14 mouse cellular contexts compared by ENCODE assay signal in the genomic region with DNA sequence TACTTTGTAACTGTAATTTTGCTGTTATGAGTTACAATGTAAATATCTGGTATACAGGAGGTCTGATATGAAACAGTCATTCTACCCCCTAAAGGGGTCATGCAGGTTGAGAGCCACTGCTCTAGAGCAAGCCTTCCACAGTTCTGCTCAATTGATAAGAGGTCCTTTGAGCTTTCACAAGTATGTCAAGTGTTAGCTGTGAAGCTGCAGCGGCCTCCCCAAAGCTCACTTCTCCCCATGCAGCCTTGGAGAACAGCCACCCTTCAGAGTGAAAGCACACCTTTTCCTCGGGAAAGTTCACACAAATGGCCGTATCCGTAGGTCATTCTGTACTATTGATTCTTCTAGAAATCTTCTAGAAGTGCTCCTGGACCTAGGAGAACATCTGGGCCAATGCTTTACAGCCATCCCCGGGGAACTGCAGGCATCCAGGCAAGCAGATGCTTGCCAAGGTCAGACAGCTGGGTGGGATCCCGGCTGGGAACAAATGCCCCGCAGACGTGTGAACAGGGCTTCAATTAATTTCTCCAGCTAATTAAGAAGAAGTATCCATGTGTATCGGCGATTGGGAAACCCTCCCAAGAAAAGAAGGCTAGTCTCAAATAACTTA. TPM values are rescaled to one million over a fixed set of nuclear protein-coding genes. Genes with fewer than 3 reads are reported as not detected.
DNase-seq lines count a peak whose midpoint lies in the region; ATAC-seq and TF ChIP-seq lines count a peak whose summit lies in the region.
"Had no signal": no experiment of that assay in that cellular context is flagged by ENCODE, and none has a peak within 500 bp of the region (broad histone marks: within the 10 kb centered on the region; RNA-seq: fewer than 3 reads in every experiment).

No protein-coding gene starts in this region.

- no peak overlapping the region for H3K27ac ChIP-seq in heart, embryonic 16.5 days (ENCODE audit: low read length)
- no peak overlapping the region for H3K27ac ChIP-seq in neural tube, embryonic 12.5 days
- H3K27ac ChIP-seq in hindbrain, postnatal 0 days = 0 out of 2 replicates have a peak overlapping the region, but pooled peaks have one; percentile 15

- H3K4me3 ChIP-seq in heart, embryonic 16.5 days (ENCODE audit: low read length) = peak overlapping the region; percentile 17
- no peak overlapping the region for H3K4me3 ChIP-seq in neural tube, embryonic 12.5 days
- 0 out of 2 replicates have a peak overlapping the region, but pooled peaks have one; percentile 74 for H3K4me3 ChIP-seq in hindbrain, postnatal 0 days (ENCODE audit: low read length)
- H3K4me3 ChIP-seq: erythroblast, embryonic 14.5 days had no signal

- peak overlapping the region; percentile 95 for H3K4me2 ChIP-seq in heart, embryonic 16.5 days (ENCODE audit: low read depth, low read length)
- peak overlapping the region; percentile 28 for H3K4me2 ChIP-seq in neural tube, embryonic 12.5 days (replicated peaks)
- peak overlapping the region; percentile 70 for H3K4me2 ChIP-seq in hindbrain, postnatal 0 days (ENCODE audit: low read depth, low read length)

- WGBS in heart, embryonic 16.5 days = 48% methylated on average over 10 of the region's 10 CpGs
- WGBS in neural tube, embryonic 12.5 days = 68% methylated on average over 10 of the region's 10 CpGs
- WGBS in hindbrain, postnatal 0 days = 42% methylated on average over 10 of the region's 10 CpGs

- H3K27me3 ChIP-seq in heart, embryonic 16.5 days (ENCODE audit: control insufficient read depth, insufficient read depth, low read length) = peaks cover 2% of the 10 kb centered on the region; the same call in 1 of the 2 replicates
- no peaks in the 10 kb centered on the region for H3K27me3 ChIP-seq in neural tube, embryonic 12.5 days (replicated peaks)
- no peaks in the 10 kb centered on the region for H3K27me3 ChIP-seq in hindbrain, postnatal 0 days (ENCODE audit: insufficient read depth, low read length)
- H3K27me3 ChIP-seq: CH12.LX had no signal

- H3K4me1 ChIP-seq in heart, embryonic 16.5 days (ENCODE audit: control insufficient read depth, insufficient read depth, low read length) = peaks cover 37% of the 10 kb centered on the region
- H3K4me1 ChIP-seq in neural tube, embryonic 12.5 days = peaks cover 30% of the 10 kb centered on the region
- peaks cover 36% of the 10 kb centered on the region for H3K4me1 ChIP-seq in hindbrain, postnatal 0 days (ENCODE audit: insufficient read depth, low read length)

- no peak for ATAC-seq in heart, embryonic 16.5 days (replicated peaks; ENCODE audit: extremely low read depth, insufficient read depth, low FRiP score)
- ATAC-seq in neural tube, embryonic 12.5 days (ENCODE audit: low FRiP score, low read depth) = no peak
- ATAC-seq in hindbrain, postnatal 0 days = no peak
- ATAC-seq: liver, postnatal 0 days had no signal

- TF ChIP-seq CTCF in hindbrain, postnatal 0 days (IDR thresholded peaks at IDR 0.05; ENCODE audit: low read depth) = no peak

- DNase-seq in heart, adult 8-10 months (ENCODE audit: low spot score) = no peak
- DNase-seq in neural tube, embryonic 10.5 days (ENCODE audit: extremely low spot score, low spot score) = no peak
- DNase-seq in hindbrain, postnatal 0 days (ENCODE audit: low spot score) = peak; percentile 13
- DNase-seq in retina, postnatal 1 day = peak; percentile 47
- no peak for DNase-seq in thymus, postnatal 4 days
- DNase-seq in embryo, embryonic 9.5 days (ENCODE audit: extremely low spot score) = no peak
- DNase-seq: layer of hippocampus, adult 9-11 months; liver, postnatal 0 days; spleen, adult 18-20 months; thymus, postnatal 36 days had no signal

- peak overlapping the region; percentile 11; the same call in 1 of the 2 replicates for H3K9ac ChIP-seq in heart, embryonic 16.5 days (ENCODE audit: low read length)
- H3K9ac ChIP-seq in neural tube, embryonic 12.5 days = no peak overlapping the region
- 0 out of 2 replicates have a peak overlapping the region, but pooled peaks have one; percentile 17 for H3K9ac ChIP-seq in hindbrain, postnatal 0 days (replicated peaks; ENCODE audit: low read length)
- H3K9ac ChIP-seq: liver, postnatal 0 days had no signal

- no peaks in the 10 kb centered on the region for H3K36me3 ChIP-seq in heart, embryonic 16.5 days (ENCODE audit: control insufficient read depth, insufficient read depth)
- peaks cover 5% of the 10 kb centered on the region; the same call in 1 of the 2 replicates for H3K36me3 ChIP-seq in neural tube, embryonic 12.5 days
- H3K36me3 ChIP-seq in hindbrain, postnatal 0 days (ENCODE audit: insufficient read depth, low read length) = no peaks in the 10 kb centered on the region

- H3K9me3 ChIP-seq in heart, embryonic 16.5 days (replicated peaks; ENCODE audit: control insufficient read depth, low read length) = no peaks in the 10 kb centered on the region
- H3K9me3 ChIP-seq in neural tube, embryonic 12.5 days = no peaks in the 10 kb centered on the region
- H3K9me3 ChIP-seq in hindbrain, postnatal 0 days (ENCODE audit: low read length) = no peaks in the 10 kb centered on the region

RNA-seq across cellular contexts. Expression of a gene that starts 3.1 kb away (rescaled TPM):
- polyA plus RNA-seq in heart, embryonic 16.5 days (2015; fragmentation: Nextera tagmentation; extraction: Ambion mirVana) = 12.1 and 14.6 TPM in 2 replicates
- 10 to 100 TPM in 2 of 4 experiments, 1 to 10 TPM in 2; 4.8 to 11.7 (median 8.9) TPM for total RNA-seq in heart, adult 8-10 months (2022)
- 38.3 and 38.8 TPM in 2 replicates for polyA plus RNA-seq in neural tube, embryonic 12.5 days (2016; fragmentation: Nextera tagmentation; extraction: Ambion mirVana)
- 31.6 and 33.4 TPM in 2 replicates for total RNA-seq in hindbrain, postnatal 0 days (2014; rRNA removed)
- polyA plus RNA-seq in hindbrain, postnatal 0 days (2015; fragmentation: Nextera tagmentation; extraction: Ambion mirVana) = 21.4 and 24.4 TPM in 2 replicates
- polyA plus RNA-seq: erythroblast, embryonic 14.5 days had no signal

RNA-seq across cellular contexts. Expression of a gene that starts 44.3 kb away (rescaled TPM):
- polyA plus RNA-seq in heart, embryonic 16.5 days (2015; fragmentation: Nextera tagmentation; extraction: Ambion mirVana) = 1.9 and 2.4 TPM in 2 replicates
- 1 to 10 TPM; 4.0 to 7.3 (median 5.7) TPM for total RNA-seq in heart, adult 8-10 months (2022)
- polyA plus RNA-seq in neural tube, embryonic 12.5 days (2016; fragmentation: Nextera tagmentation; extraction: Ambion mirVana) = 0.60 and 0.67 TPM in 2 replicates
- 1.3 and 1.5 TPM in 2 replicates for total RNA-seq in hindbrain, postnatal 0 days (2014; rRNA removed)
- polyA plus RNA-seq in hindbrain, postnatal 0 days (2015; fragmentation: Nextera tagmentation; extraction: Ambion mirVana) = 1.4 and 1.5 TPM in 2 replicates

RNA-seq across cellular contexts. Expression of a gene that starts 57.1 kb away (rescaled TPM):
- 3.1 and 4.1 TPM in 2 replicates for polyA plus RNA-seq in heart, embryonic 16.5 days (2015; fragmentation: Nextera tagmentation; extraction: Ambion mirVana)
- 1 to 10 TPM; 3.5 to 4.6 (median 4.4) TPM for total RNA-seq in heart, adult 8-10 months (2022)
- polyA plus RNA-seq in neural tube, embryonic 12.5 days (2016; fragmentation: Nextera tagmentation; extraction: Ambion mirVana) = 8.9 and 9.1 TPM in 2 replicates
- total RNA-seq in hindbrain, postnatal 0 days (2014; rRNA removed) = 24.0 and 25.2 TPM in 2 replicates
- 21.1 and 21.3 TPM in 2 replicates for polyA plus RNA-seq in hindbrain, postnatal 0 days (2015; fragmentation: Nextera tagmentation; extraction: Ambion mirVana)

Comparison
In these comparisons a context has a peak if more than half of its experiments do, and no peak if none do; other contexts are left out.
1. H3K4me2 ChIP-seq: peak in every context shown above with its lines; median percentile 95 in heart, embryonic 16.5 days; 70 in hindbrain, postnatal 0 days; 28 in neural tube, embryonic 12.5 days.
2. DNase-seq: peak in hindbrain, postnatal 0 days (single experiment) and retina, postnatal 1 day (single experiment); none in heart, adult 8-10 months (single experiment), neural tube, embryonic 10.5 days (single experiment), thymus, postnatal 4 days (single experiment) and embryo, embryonic 9.5 days (single experiment).